Mouse (Mus musculus) cortical plate, adult 2 months (tissue): ENCODE results near the gene Fstl4.

Source experiments
- CTCF ChIP-seq: fragments of 200-500 bp; IDR thresholded peaks from 2 replicates; pipeline ENCODE4 v1.5.1; 2011; ENCODE audit warnings: mild to moderate bottlenecking, control low read depth, low read length; ENCODE audit not compliant: insufficient read depth; ENCODE audit errors: extremely low read depth
- POLR2A ChIP-seq: fragments of 200-500 bp; IDR thresholded peaks from 2 replicates; pipeline ENCODE4 v1.6.1; 2011; ENCODE audit warnings: mild to moderate bottlenecking, low read length, control low read depth; ENCODE audit not compliant: insufficient read depth; ENCODE audit errors: extremely low read depth

- TF ChIP-seq POLR2A: no peak
- peak; percentile 85 for TF ChIP-seq CTCF
These were observed 267.9 kb downstream of the Fstl4 start for GRCm38 (mm10) chr11:53032336-53032735.
